Mouse (Mus musculus) right cerebral cortex, adult 2 months (tissue): ENCODE results near the gene Ghr.

Experiments
- DNase-seq, 2 experiments: peaks; one replicate each; pipeline ENCODE4 v3.0.0; 2021 to 2022; ENCODE audit warnings: low spot score in 2 of 2

Ghr gene

GRCm38 (mm10) chr15:3449564-3449963, 133.7 kb downstream of the Ghr start:
- DNase-seq = no peak

GRCm38 (mm10) chr15:3445285-3445909, 137.9 kb downstream of the Ghr start:
- no peak for DNase-seq

GRCm38 (mm10) chr15:3444448-3445020, 138.8 kb downstream of the Ghr start:
- no peak for DNase-seq

- DNase-seq = peak; percentile 16 to 26
These were observed 141.6 kb downstream of the Ghr start for GRCm38 (mm10) chr15:3441506-3442286.

- DNase-seq = no peak
These were observed 145.9 kb downstream of the Ghr start for GRCm38 (mm10) chr15:3437381-3437780.

GRCm38 (mm10) chr15:3435637-3436036, 147.7 kb downstream of the Ghr start:
- DNase-seq = no peak

GRCm38 (mm10) chr15:3434461-3434860, 148.8 kb downstream of the Ghr start:
- no peak for DNase-seq

GRCm38 (mm10) chr15:3433281-3433680, 150.0 kb downstream of the Ghr start:
- no peak for DNase-seq

- DNase-seq = no peak
These were observed 150.5 kb downstream of the Ghr start for GRCm38 (mm10) chr15:3432823-3433222.

GRCm38 (mm10) chr15:3429417-3429816, 153.9 kb downstream of the Ghr start:
- no peak for DNase-seq

GRCm38 (mm10) chr15:3429001-3429400, 154.3 kb downstream of the Ghr start:
- no peak for DNase-seq

GRCm38 (mm10) chr15:3426401-3426800, 156.9 kb downstream of the Ghr start:
- DNase-seq = no peak

- DNase-seq = no peak
These were observed 160.1 kb downstream of the Ghr start for GRCm38 (mm10) chr15:3423177-3423576.

GRCm38 (mm10) chr15:3417699-3418098, 165.6 kb downstream of the Ghr start:
- DNase-seq = no peak

GRCm38 (mm10) chr15:3413103-3413502, 170.2 kb downstream of the Ghr start:
- no peak for DNase-seq

- no peak for DNase-seq
These were observed 174.8 kb downstream of the Ghr start for GRCm38 (mm10) chr15:3408478-3408877.

- no peak for DNase-seq
These were observed 184.1 kb downstream of the Ghr start for GRCm38 (mm10) chr15:3399196-3399595.

GRCm38 (mm10) chr15:3397369-3398100, 185.8 kb downstream of the Ghr start:
- no peak for DNase-seq

GRCm38 (mm10) chr15:3396149-3396548, 187.1 kb downstream of the Ghr start:
- DNase-seq = no peak

- DNase-seq = no peak
These were observed 187.6 kb downstream of the Ghr start for GRCm38 (mm10) chr15:3395700-3396099.

GRCm38 (mm10) chr15:3390722-3391121, 192.6 kb downstream of the Ghr start:
- no peak for DNase-seq

- DNase-seq = no peak
These were observed 194.3 kb downstream of the Ghr start for GRCm38 (mm10) chr15:3389011-3389410.
